Mouse (Mus musculus) forebrain, embryonic 16.5 days (tissue): ENCODE measurements around the gene Wdfy3. TPM values are rescaled to one million over a fixed set of nuclear protein-coding genes. Genes with fewer than 3 reads are reported as not detected.

Experiments used
- ATAC-seq: fragments of 200-750 bp; cut with Nextera tagmentation; 2 replicates; pipeline ENCODE4 v1.8.0; 2017; ENCODE audit warnings: mild to moderate bottlenecking, moderate library complexity
- H3K27ac ChIP-seq: fragments of 300-500 bp; sonication (generic); 2 replicates; pipeline ENCODE4 v1.5.1; 2014; ENCODE audit warnings: low read length, control low read depth
- H3K27me3 ChIP-seq: fragments of 300-500 bp; sonication (generic); replicated peaks from 2 replicates; pipeline ENCODE4 v1.6.1; 2014; ENCODE audit warnings: low read length; ENCODE audit not compliant: control insufficient read depth, insufficient read depth
- H3K36me3 ChIP-seq: fragments of 300-500 bp; sonication (generic); 2 replicates; pipeline ENCODE4 v1.6.1; 2014; ENCODE audit not compliant: control insufficient read depth, insufficient read depth
- H3K4me1 ChIP-seq: fragments of 300-500 bp; sonication (generic); replicated peaks from 2 replicates; pipeline ENCODE4 v1.6.1; 2014; ENCODE audit warnings: low read length; ENCODE audit not compliant: control insufficient read depth, insufficient read depth
- H3K4me2 ChIP-seq: fragments of 300-500 bp; sonication (generic); 2 replicates; pipeline ENCODE4 v1.6.1; 2014; ENCODE audit warnings: mild to moderate bottlenecking, low read length, control low read depth
- H3K4me3 ChIP-seq: fragments of 300-500 bp; sonication (generic); replicated peaks from 2 replicates; pipeline ENCODE4 v1.5.1; 2014; ENCODE audit warnings: mild to moderate bottlenecking, low read length, control low read depth
- H3K9ac ChIP-seq: fragments of 300-500 bp; sonication (generic); replicated peaks from 2 replicates; pipeline ENCODE4 v1.6.1; 2014; ENCODE audit warnings: low read depth, low read length, control low read depth
- H3K9me3 ChIP-seq: fragments of 300-500 bp; sonication (generic); 2 replicates; pipeline ENCODE4 v1.6.1; 2016; ENCODE audit warnings: low read length; ENCODE audit not compliant: control insufficient read depth
- WGBS: fragments of 180-500 bp; shearing (Covaris S2); extraction: QIAGEN DNeasy Blood & Tissue Kit; methylation state at CpG from one replicate; pipeline ENCODE4 v1.1.7; 2014; 5-methylcytosine and 5-hydroxymethylcytosine counted together
- polyA plus RNA-seq: library from polyadenylated mRNA; unstranded; fragments of >200 nt; fragmentation: Nextera tagmentation; extraction: Ambion mirVana; gene quantifications from 2 replicates; pipeline ENCODE4 v1.2.1, GENCODE M21; 2015

Gene Wdfy3
- polyA plus RNA-seq, 1 experiment from 2014 or later = 28.0 TPM

GRCm38 (mm10) chr5:101967832-101968152 lies 101.9 kb downstream of the Wdfy3 start:
- ATAC-seq = no peak
- no peak overlapping the region for H3K27ac ChIP-seq

GRCm38 (mm10) chr5:101962824-101963223 lies 106.9 kb downstream of the Wdfy3 start:
- no peak overlapping the region for H3K9ac ChIP-seq
- no peak overlapping the region for H3K4me3 ChIP-seq
- peaks cover 26% of the 10 kb centered on the region for H3K4me1 ChIP-seq
- peak overlapping the region; percentile 51; the same call in 1 of the 2 replicates for H3K27ac ChIP-seq
- H3K4me2 ChIP-seq = no peak overlapping the region
- WGBS = 42% methylated on average over 4 of the region's 4 CpGs
- ATAC-seq = peak; percentile 51; the same call in 1 of the 2 replicates
- H3K27me3 ChIP-seq = no peaks in the 10 kb centered on the region
- H3K36me3 ChIP-seq = peaks cover 10% of the 10 kb centered on the region
- no peaks in the 10 kb centered on the region for H3K9me3 ChIP-seq

More at GRCm38 (mm10) chr5:101967832-101968152, 101.9 kb downstream of the Wdfy3 start:
- peaks cover 20% of the 10 kb centered on the region for H3K4me1 ChIP-seq
- 96% methylated on average over 2 of the region's 2 CpGs for WGBS
- H3K9ac ChIP-seq = no peak overlapping the region
- no peaks in the 10 kb centered on the region for H3K9me3 ChIP-seq
- no peaks in the 10 kb centered on the region for H3K27me3 ChIP-seq
- H3K36me3 ChIP-seq = no peaks in the 10 kb centered on the region; the same call in 1 of the 2 replicates
- no peak overlapping the region for H3K4me3 ChIP-seq
- no peak overlapping the region for H3K4me2 ChIP-seq

GRCm38 (mm10) chr5:101959369-101959768 lies 110.4 kb downstream of the Wdfy3 start:
- no peak overlapping the region for H3K9ac ChIP-seq
- H3K36me3 ChIP-seq = peaks cover 10% of the 10 kb centered on the region
- H3K9me3 ChIP-seq = no peaks in the 10 kb centered on the region
- H3K4me1 ChIP-seq = peaks cover 21% of the 10 kb centered on the region
- peak overlapping the region; percentile 77 for H3K27ac ChIP-seq
- peak; percentile 67 for ATAC-seq
- no peaks in the 10 kb centered on the region for H3K27me3 ChIP-seq
- no peak overlapping the region for H3K4me3 ChIP-seq
- 69% methylated on average over 13 of the region's 13 CpGs for WGBS
- no peak overlapping the region for H3K4me2 ChIP-seq

- ATAC-seq = 0 out of 2 replicates have a peak, but pooled peaks have one; percentile 7
- WGBS = 79% methylated on average over 4 of the region's 4 CpGs
- Histone ChIP-seq H3K9ac (no peak overlapping the region), H3K36me3 (peaks cover 10% of the 10 kb centered on the region), H3K4me2 (no peak overlapping the region), H3K4me1 (peaks cover 20% of the 10 kb centered on the region), H3K9me3 (no peaks in the 10 kb centered on the region), H3K27ac (peak overlapping the region; percentile 49), H3K27me3 (no peaks in the 10 kb centered on the region), H3K4me3 (no peak overlapping the region)
These were observed 110.8 kb downstream of the Wdfy3 start for GRCm38 (mm10) chr5:101958941-101959340.

GRCm38 (mm10) chr5:101957419-101957818 lies 112.3 kb downstream of the Wdfy3 start:
- no peak overlapping the region for H3K4me3 ChIP-seq
- no peaks in the 10 kb centered on the region for H3K27me3 ChIP-seq
- H3K9ac ChIP-seq = no peak overlapping the region
- 92% methylated on average over 8 of the region's 8 CpGs for WGBS
- H3K27ac ChIP-seq = no peak overlapping the region
- peaks cover 7% of the 10 kb centered on the region; the same call in 1 of the 2 replicates for H3K4me1 ChIP-seq
- H3K9me3 ChIP-seq = no peaks in the 10 kb centered on the region
- no peak for ATAC-seq
- H3K4me2 ChIP-seq = no peak overlapping the region
- peaks cover 12% of the 10 kb centered on the region for H3K36me3 ChIP-seq

GRCm38 (mm10) chr5:101954393-101955340 lies 115.1 kb downstream of the Wdfy3 start:
- Histone ChIP-seq H3K27me3 (no peaks in the 10 kb centered on the region), H3K4me2 (no peak overlapping the region), H3K4me1 (peaks cover 6% of the 10 kb centered on the region; the same call in 1 of the 2 replicates), H3K36me3 (peaks cover 15% of the 10 kb centered on the region), H3K4me3 (no peak overlapping the region), H3K27ac (no peak overlapping the region), H3K9me3 (no peaks in the 10 kb centered on the region), H3K9ac (no peak overlapping the region)
- ATAC-seq = peak; percentile 30; the same call in 1 of the 2 replicates
- WGBS = 80% methylated on average over 16 of the region's 16 CpGs

GRCm38 (mm10) chr5:101951918-101952317 lies 117.8 kb downstream of the Wdfy3 start:
- H3K27me3 ChIP-seq = no peaks in the 10 kb centered on the region
- no peak for ATAC-seq
- no peaks in the 10 kb centered on the region for H3K9me3 ChIP-seq
- H3K4me2 ChIP-seq = no peak overlapping the region
- peaks cover 28% of the 10 kb centered on the region for H3K36me3 ChIP-seq
- no peak overlapping the region for H3K9ac ChIP-seq
- no peaks in the 10 kb centered on the region for H3K4me1 ChIP-seq
- 83% methylated on average over 1 of the region's 1 CpGs for WGBS
- no peak overlapping the region for H3K4me3 ChIP-seq
- H3K27ac ChIP-seq = no peak overlapping the region

- no peak for ATAC-seq
- Histone ChIP-seq H3K36me3 (peaks cover 30% of the 10 kb centered on the region), H3K27me3 (no peaks in the 10 kb centered on the region), H3K4me3 (no peak overlapping the region), H3K4me2 (no peak overlapping the region), H3K4me1 (no peaks in the 10 kb centered on the region), H3K9ac (no peak overlapping the region), H3K27ac (no peak overlapping the region), H3K9me3 (no peaks in the 10 kb centered on the region)
- 85% methylated on average over 8 of the region's 8 CpGs for WGBS
These were observed 120.4 kb downstream of the Wdfy3 start for GRCm38 (mm10) chr5:101949323-101949722.

GRCm38 (mm10) chr5:101948641-101949040 lies 121.1 kb downstream of the Wdfy3 start:
- Histone ChIP-seq H3K36me3 (peaks cover 33% of the 10 kb centered on the region), H3K4me2 (no peak overlapping the region), H3K9ac (no peak overlapping the region), H3K27me3 (no peaks in the 10 kb centered on the region), H3K4me1 (no peaks in the 10 kb centered on the region), H3K9me3 (no peaks in the 10 kb centered on the region), H3K4me3 (no peak overlapping the region), H3K27ac (no peak overlapping the region)
- 94% methylated on average over 7 of the region's 7 CpGs for WGBS
- ATAC-seq = no peak
